Comparison of ENCODE assay signal across 8 mouse cellular contexts in the genomic region with DNA sequence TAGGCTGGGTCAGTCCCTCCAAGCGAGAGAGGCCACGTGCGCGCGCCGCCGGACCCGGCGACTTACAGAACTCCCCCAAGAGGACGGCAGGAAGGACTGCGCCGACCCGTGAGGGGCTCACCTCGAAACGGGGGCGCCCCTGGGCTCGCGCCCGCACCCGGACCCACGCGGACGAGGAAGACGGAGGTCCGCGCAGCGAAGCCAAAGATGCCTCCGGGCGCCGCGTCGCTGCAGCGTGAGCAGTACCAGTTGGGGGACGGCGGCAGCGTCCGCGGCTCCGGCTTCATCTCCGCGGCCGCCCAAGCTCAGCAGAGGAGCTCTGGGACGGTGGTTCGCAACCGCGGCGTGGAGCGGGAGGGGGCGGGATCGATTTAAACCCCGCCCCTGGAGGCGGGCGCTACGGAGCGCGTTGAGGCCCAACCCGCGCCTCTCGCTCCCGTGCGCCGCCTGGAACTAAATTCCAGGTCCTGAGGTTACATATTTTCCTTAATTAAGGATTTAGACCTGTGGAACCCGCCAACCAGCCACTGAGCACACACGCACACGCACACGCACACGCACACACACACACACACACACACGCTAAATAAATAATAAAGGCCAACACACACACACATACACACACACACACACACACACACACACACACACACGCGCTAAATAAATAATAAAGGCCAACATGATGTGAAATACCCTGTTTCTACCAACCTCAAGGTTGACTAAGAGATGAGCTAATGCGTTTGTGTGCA. TPM values are rescaled to one million over a fixed set of nuclear protein-coding genes. Genes with fewer than 3 reads are reported as not detected.
A peak's percentile ranks its signal among the peaks of the same experiment; 100 is the strongest.
DNase-seq lines count a peak whose midpoint lies in the region; ATAC-seq lines count a peak whose summit lies in the region.

A gene (minus strand): TSS at position 373 of the 749 bp plus-strand sequence.

- WGBS in heart, embryonic 13.5 days, result 1% methylated on average over 70 of the region's 71 CpGs
- under 1% methylated on average over 71 of the region's 71 CpGs for WGBS in liver, embryonic 12.5 days (ENCODE audit: insufficient replicate concordance)

- peak; percentile 93 for DNase-seq in kidney, postnatal 10 days
- peak; percentile 88 for DNase-seq in naive thymus-derived CD4-positive, alpha-beta T cell, adult 2 months (ENCODE audit: low read depth)
- peak; percentile 86 for DNase-seq in splenic B cell, adult 2 months (ENCODE audit: low read depth, low spot score)

- no peaks in the 10 kb centered on the region; the same call in 1 of the 2 replicates for H3K4me1 ChIP-seq in brown adipose tissue, adult 24 weeks (ENCODE audit: control insufficient read depth, insufficient read depth, insufficient read length, low read length)
- peaks cover 22% of the 10 kb centered on the region for H3K4me1 ChIP-seq in heart, embryonic 13.5 days
- H3K4me1 ChIP-seq in liver, embryonic 12.5 days, result peaks cover 52% of the 10 kb centered on the region

- peaks cover 40% of the 10 kb centered on the region for H3K36me3 ChIP-seq in heart, embryonic 13.5 days
- H3K36me3 ChIP-seq in liver, embryonic 12.5 days, result peaks cover 42% of the 10 kb centered on the region
- H3K36me3 ChIP-seq in splenic B cell, adult 2 months (ENCODE audit: control insufficient read depth, insufficient read depth, low read length, poor library complexity, severe bottlenecking), result 0 out of 2 replicates have a peak, but pooled peaks cover 2% of the 10 kb centered on the region

- H3K27me3 ChIP-seq in heart, embryonic 13.5 days (replicated peaks), result no peaks in the 10 kb centered on the region
- no peaks in the 10 kb centered on the region for H3K27me3 ChIP-seq in liver, embryonic 12.5 days (replicated peaks)
- H3K27me3 ChIP-seq in splenic B cell, adult 2 months (ENCODE audit: control insufficient read depth, insufficient read depth, low read length, poor library complexity, severe bottlenecking), result no peaks in the 10 kb centered on the region

- 0 out of 2 replicates have a peak within 1 kb of the TSS, but pooled peaks have one; percentile 48 for H3K27ac ChIP-seq in brown adipose tissue, adult 24 weeks (replicated peaks; ENCODE audit: low read depth, low read length)
- H3K27ac ChIP-seq in heart, embryonic 13.5 days (replicated peaks), result peak within 1 kb of the TSS; percentile 48
- peak within 1 kb of the TSS; percentile 81 for H3K27ac ChIP-seq in liver, embryonic 12.5 days

- peaks cover 3% of the 10 kb centered on the region; the same call in 1 of the 2 replicates for H3K9me3 ChIP-seq in heart, embryonic 13.5 days
- H3K9me3 ChIP-seq in liver, embryonic 12.5 days (replicated peaks), result peaks cover 8% of the 10 kb centered on the region; the same call in 1 of the 2 replicates

- H3K9ac ChIP-seq in heart, embryonic 13.5 days, result peak within 1 kb of the TSS; percentile 92
- peak within 1 kb of the TSS; percentile 91 for H3K9ac ChIP-seq in liver, embryonic 12.5 days

- peak within 1 kb of the TSS; percentile 94 for H3K4me3 ChIP-seq in brown adipose tissue, adult 24 weeks (ENCODE audit: insufficient read depth, low read depth, low read length)
- H3K4me3 ChIP-seq in heart, embryonic 13.5 days, result peak within 1 kb of the TSS; percentile 90
- peak within 1 kb of the TSS; percentile 99 for H3K4me3 ChIP-seq in liver, embryonic 12.5 days

- peak; percentile 76 for ATAC-seq in CD4-positive, CD25-positive, alpha-beta regulatory T cell, adult 4 months
- ATAC-seq in erythroid progenitor cell, adult 5-6 weeks (replicated peaks; ENCODE audit: low FRiP score, poor library complexity, severe bottlenecking), result peak; percentile 85
- peak; percentile 72 for ATAC-seq in heart, embryonic 13.5 days (ENCODE audit: extremely low read depth, insufficient number of reproducible peaks, low FRiP score, low TSS enrichment)
- ATAC-seq in liver, embryonic 12.5 days, result peak; percentile 79

- peak within 1 kb of the TSS; percentile 72 for H3K4me2 ChIP-seq in heart, embryonic 13.5 days
- peak within 1 kb of the TSS; percentile 92 for H3K4me2 ChIP-seq in liver, embryonic 12.5 days

RNA-seq across cellular contexts. Expression of the gene that starts here (rescaled TPM):
- 1 to 10 TPM; 6.5 to 7.8 TPM for polyA plus RNA-seq in CD4-positive, CD25-positive, alpha-beta regulatory T cell, adult 4 months (2017; shearing (Covaris generic))
- polyA plus RNA-seq in brown adipose tissue, adult 24 weeks (2012; ENCODE audit: insufficient read depth, insufficient read length, missing spikeins), result 3.3 and 3.4 TPM in 2 replicates
- total RNA-seq in erythroid progenitor cell, adult 5-6 weeks (2015; ENCODE audit: low replicate concordance), result 2.9 and 5.0 TPM in 2 replicates
- 4.3 and 6.5 TPM in 2 replicates for total RNA-seq in erythroid progenitor cell, adult 5-6 weeks (2017; ENCODE audit: low replicate concordance)
- polyA plus RNA-seq in heart, embryonic 13.5 days (2015; fragmentation: Nextera tagmentation; extraction: Ambion mirVana), result 13.5 and 13.9 TPM in 2 replicates
- 25.4 and 26.0 TPM in 2 replicates for polyA plus RNA-seq in liver, embryonic 12.5 days (2016; fragmentation: Nextera tagmentation; extraction: Ambion mirVana)

Comparison
In these comparisons a context has a peak if more than half of its experiments do, and no peak if none do; other contexts are left out.
1. Peak in every context shown above with its lines: DNase-seq, ATAC-seq, H3K4me3 ChIP-seq and H3K27ac ChIP-seq.